Mouse (Mus musculus): Measurements from ENCODE around the gene Rab11fip3.

DNA sequence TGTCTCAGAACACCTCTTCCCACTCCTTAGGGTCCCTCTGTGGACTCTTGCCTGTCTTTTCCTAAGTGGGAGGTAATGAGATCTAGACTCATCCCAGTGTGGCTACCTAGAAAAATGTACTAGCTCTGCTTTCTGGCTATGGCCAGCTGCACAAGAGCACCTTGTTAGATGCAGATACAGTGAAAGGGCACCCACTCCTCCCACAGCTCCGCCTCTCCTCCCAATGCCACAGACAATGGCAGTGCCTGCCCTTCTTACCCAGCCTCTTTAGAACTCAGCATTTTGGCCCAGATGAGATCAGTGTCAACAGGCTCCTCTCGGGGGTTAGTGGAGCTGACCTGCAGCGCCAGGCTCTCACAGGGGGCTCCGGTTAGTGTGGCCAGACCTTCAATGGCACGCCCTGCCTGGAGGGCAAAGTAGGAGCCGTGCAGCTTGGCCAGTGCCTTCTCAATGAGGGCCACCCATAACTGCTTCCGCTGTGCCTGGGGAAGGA is 106.9 kb downstream of the Rab11fip3 start:
- no peak for TF ChIP-seq TCF12 (IDR thresholded peaks at IDR 0.05; ENCODE audit: insufficient read depth, poor library complexity, severe bottlenecking)
- no peak for TF ChIP-seq E2F4 (IDR thresholded peaks at IDR 0.05; ENCODE audit: insufficient read depth)
- TF ChIP-seq CEBPB (IDR thresholded peaks at IDR 0.05; ENCODE audit: insufficient read depth, poor library complexity, severe bottlenecking) = no peak
- TF ChIP-seq MYOD1 (IDR thresholded peaks at IDR 0.05; ENCODE audit: control insufficient read depth in 1 of 3, insufficient read length in 2 of 3, low read depth in 2 of 3) = no peak
- no peak for TF ChIP-seq POLR2AphosphoS2 (IDR thresholded peaks at IDR 0.05; ENCODE audit: insufficient read length, low read depth)
- TF ChIP-seq MAX (IDR thresholded peaks at IDR 0.05; ENCODE audit: low read depth) = no peak
- no peak for TF ChIP-seq POLR2A (IDR thresholded peaks at IDR 0.05; ENCODE audit: insufficient read length, low read depth)
- TF ChIP-seq REST (IDR thresholded peaks at IDR 0.05; ENCODE audit: insufficient read depth, insufficient read length) = no peak
- TF ChIP-seq USF1 (IDR thresholded peaks at IDR 0.05; ENCODE audit: low read depth) = no peak
- no peak for TF ChIP-seq MYOG (IDR thresholded peaks at IDR 0.05; ENCODE audit: control insufficient read depth in 1 of 3, insufficient read depth in 1 of 3, insufficient read length in 2 of 3, low read depth in 2 of 3)

All from myocyte (in vitro differentiated cells).